Mouse (Mus musculus) intestine, postnatal 0 days (tissue): ENCODE measurements at regions not wholly inside any gene's neighbourhood (a gene's known extent, or its start where the extent isn't known, plus 50 kb on each side); places are given as distances from the start of the nearest gene placed in this dataset.

Source experiments
- ATAC-seq: fragments of 200-750 bp; cut with Nextera tagmentation; 2 replicates; pipeline ENCODE4 v1.8.0; 2017; ENCODE audit warnings: mild to moderate bottlenecking, moderate TSS enrichment, moderate library complexity
- H3K27ac ChIP-seq: fragments of 300-500 bp; sonication (generic); 2 replicates; pipeline ENCODE4 v1.5.1; 2014; ENCODE audit warnings: mild to moderate bottlenecking, low read depth, low read length, moderate library complexity
- H3K27me3 ChIP-seq: fragments of 300-500 bp; sonication (generic); replicated peaks from 2 replicates; pipeline ENCODE4 v1.6.1; 2014; ENCODE audit warnings: low read length, mixed read lengths; ENCODE audit not compliant: control insufficient read depth, insufficient read depth
- H3K36me3 ChIP-seq: fragments of 300-500 bp; sonication (generic); 2 replicates; pipeline ENCODE4 v1.6.1; 2014; ENCODE audit warnings: mild to moderate bottlenecking, moderate library complexity; ENCODE audit not compliant: control insufficient read depth, insufficient read depth
- H3K4me1 ChIP-seq: fragments of 300-500 bp; sonication (generic); replicated peaks from 2 replicates; pipeline ENCODE4 v1.6.1; 2014; ENCODE audit warnings: antibody characterized with exemption, low read length, mixed read lengths; ENCODE audit not compliant: control insufficient read depth, insufficient read depth
- H3K4me2 ChIP-seq: fragments of 300-500 bp; sonication (generic); replicated peaks from 2 replicates; pipeline ENCODE4 v1.6.1; 2014; ENCODE audit warnings: low read depth, mild to moderate bottlenecking, moderate library complexity
- H3K4me3 ChIP-seq: fragments of 300-500 bp; sonication (generic); 2 replicates; pipeline ENCODE4 v1.5.1; 2014; ENCODE audit warnings: low read depth, low read length
- H3K9ac ChIP-seq: fragments of 300-500 bp; sonication (generic); 2 replicates; pipeline ENCODE4 v1.6.1; 2014; ENCODE audit warnings: mild to moderate bottlenecking, low read depth, low read length
- H3K9me3 ChIP-seq: fragments of 300-500 bp; sonication (generic); 2 replicates; pipeline ENCODE4 v1.6.1; 2016; ENCODE audit warnings: mixed run types; ENCODE audit not compliant: control insufficient read depth
- CTCF ChIP-seq: sonication (generic); IDR thresholded peaks from 2 replicates; pipeline ENCODE4 v1.5.1; 2016; ENCODE audit warnings: low read depth, mild to moderate bottlenecking, control low read depth, antibody characterized with exemption, moderate library complexity
- WGBS: fragments of 180-500 bp; shearing (Covaris S2); extraction: QIAGEN DNeasy Blood & Tissue Kit; methylation state at CpG from one replicate; pipeline ENCODE4 v1.1.7; 2014; 5-methylcytosine and 5-hydroxymethylcytosine counted together

DNA sequence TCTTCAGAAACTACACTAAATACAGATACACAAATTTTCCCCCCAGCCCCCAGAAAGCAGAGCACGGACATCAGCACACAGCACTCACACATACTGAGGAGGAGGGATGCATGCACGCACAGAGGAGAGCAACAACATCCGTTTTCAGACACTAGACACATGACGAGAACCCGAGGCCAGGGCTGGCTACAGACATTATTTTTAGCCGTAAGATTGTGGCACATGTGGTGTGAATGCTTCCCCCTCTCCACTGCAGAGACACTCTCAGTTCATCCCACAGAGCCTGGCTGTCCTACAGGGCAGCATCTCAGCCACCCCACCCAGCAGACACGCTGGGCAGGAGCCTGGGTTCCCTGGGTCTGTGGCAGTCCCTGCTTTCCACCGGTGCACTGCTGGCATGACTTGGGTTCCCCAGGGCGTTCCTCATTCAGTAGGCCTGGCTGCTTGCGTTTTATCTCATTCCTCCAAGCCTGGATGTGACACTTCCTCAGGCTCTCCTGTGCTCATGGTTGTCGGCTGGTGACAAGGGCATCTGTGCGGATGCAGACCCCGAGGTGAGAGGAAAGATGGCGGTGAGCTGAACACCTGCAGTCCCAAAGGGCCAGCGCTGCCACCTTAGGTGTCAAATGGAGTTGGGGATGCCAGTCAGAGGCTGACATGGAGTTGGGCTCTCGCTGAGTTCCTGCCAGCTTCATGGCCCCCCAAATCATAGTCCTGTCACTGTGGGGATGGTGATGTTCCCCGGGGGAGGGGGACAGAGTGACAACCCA is 247.1 kb upstream of the Myt1l start:
- Histone ChIP-seq H3K4me1 (no peaks in the 10 kb centered on the region), H3K4me3 (no peak overlapping the region), H3K4me2 (no peak overlapping the region), H3K9ac (no peak overlapping the region), H3K27me3 (no peaks in the 10 kb centered on the region), H3K9me3 (no peaks in the 10 kb centered on the region), H3K27ac (no peak overlapping the region), H3K36me3 (no peaks in the 10 kb centered on the region)
- no peak for TF ChIP-seq CTCF
- WGBS: 72% methylated on average over 17 of the region's 17 CpGs
- no peak for ATAC-seq

DNA sequence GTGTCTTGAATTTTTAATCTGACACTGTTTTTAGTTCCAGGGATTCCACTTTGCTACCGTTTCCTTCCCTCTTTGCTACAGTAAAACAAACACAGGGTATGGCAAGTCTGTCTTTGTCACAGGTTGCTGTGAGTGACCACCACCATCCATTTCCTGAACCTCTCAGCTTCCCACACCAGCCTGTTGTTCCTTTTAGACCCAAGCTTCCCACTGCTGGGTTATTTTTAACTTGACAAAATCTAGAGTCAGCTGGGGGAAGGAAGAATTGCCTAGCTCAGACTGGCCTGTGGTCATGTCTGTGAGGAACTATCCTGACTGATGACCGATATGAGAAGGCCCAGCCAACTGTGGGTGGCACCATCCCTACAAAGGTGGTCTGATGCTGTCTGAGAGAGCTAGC is 239.4 kb upstream of the Myt1l start:
- Histone ChIP-seq H3K4me3 (no peak overlapping the region), H3K27ac (no peak overlapping the region), H3K9me3 (no peaks in the 10 kb centered on the region), H3K36me3 (no peaks in the 10 kb centered on the region), H3K27me3 (no peaks in the 10 kb centered on the region), H3K4me1 (peaks cover 6% of the 10 kb centered on the region; the same call in 1 of the 2 replicates), H3K4me2 (no peak overlapping the region), H3K9ac (no peak overlapping the region)
- no peak for ATAC-seq
- 76% methylated on average over 2 of the region's 2 CpGs for WGBS
- no peak for TF ChIP-seq CTCF

DNA sequence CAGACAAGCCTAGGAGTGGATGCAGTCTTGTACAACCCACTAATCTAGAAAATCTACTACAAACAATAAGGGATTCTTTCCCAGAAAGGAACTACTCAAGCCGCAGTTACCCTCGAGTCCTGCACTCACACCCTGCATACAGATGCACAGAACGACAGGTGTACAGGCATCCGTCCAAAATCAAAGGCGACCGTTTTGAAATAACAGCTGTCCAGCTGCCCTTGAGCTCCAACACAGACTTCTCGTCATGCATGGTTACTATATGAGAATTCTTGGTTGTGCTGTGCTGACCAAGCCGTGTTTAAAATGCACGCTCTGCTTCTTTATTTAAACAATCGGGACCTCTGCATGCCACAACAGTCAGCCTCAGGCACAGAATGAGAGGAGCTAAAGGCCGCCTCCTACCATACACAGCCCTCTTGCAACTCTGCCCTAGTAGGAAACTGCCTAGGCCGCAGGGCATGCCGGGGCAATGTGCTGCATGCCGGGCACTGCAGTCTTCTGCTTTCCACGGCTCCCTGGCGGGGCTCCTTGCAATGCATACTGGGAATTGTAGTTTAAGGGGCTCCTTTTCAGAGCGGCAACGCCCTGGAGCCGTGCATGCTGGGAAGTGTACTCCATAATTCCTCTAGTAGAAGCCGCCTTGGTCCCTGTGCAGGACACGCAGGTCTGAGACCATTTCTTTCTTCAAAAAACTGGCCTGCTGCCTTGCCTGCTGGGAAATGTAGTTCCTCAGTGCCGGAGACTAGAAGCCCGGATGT is 237.4 kb upstream of the Myt1l start:
- peak overlapping the region; percentile 40 for H3K4me3 ChIP-seq
- 4% methylated on average over 23 of the region's 23 CpGs for WGBS
- H3K4me2 ChIP-seq: peak overlapping the region; percentile 66
- no peaks in the 10 kb centered on the region for H3K27me3 ChIP-seq
- H3K27ac ChIP-seq: peak overlapping the region; percentile 52
- peak overlapping the region; percentile 37; the same call in 1 of the 2 replicates for H3K9ac ChIP-seq
- TF ChIP-seq CTCF: peak; percentile 34; the same call in 1 of the 2 replicates
- H3K9me3 ChIP-seq: no peaks in the 10 kb centered on the region
- peaks cover 6% of the 10 kb centered on the region; the same call in 1 of the 2 replicates for H3K4me1 ChIP-seq
- peak; percentile 100 for ATAC-seq
- no peaks in the 10 kb centered on the region for H3K36me3 ChIP-seq

DNA sequence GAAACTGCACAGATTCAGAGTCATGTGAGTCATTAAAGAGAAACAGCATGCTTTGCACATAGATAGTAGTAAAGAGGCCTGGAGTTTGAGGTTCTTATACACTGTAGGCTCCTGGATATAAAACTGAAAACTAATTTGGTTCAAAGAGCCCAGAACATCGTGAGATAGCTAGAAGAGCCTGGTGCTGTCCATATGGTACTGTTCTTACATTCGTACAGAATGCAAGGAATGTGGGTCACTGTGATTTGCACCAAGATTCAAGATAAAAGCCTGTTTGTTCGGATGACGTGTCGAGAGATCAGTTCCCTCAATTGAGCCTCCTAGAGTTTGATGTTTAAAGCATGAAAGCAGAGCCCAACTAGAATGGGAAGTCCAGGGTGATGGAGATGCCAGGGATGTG is 230.2 kb upstream of the Myt1l start:
- H3K9me3 ChIP-seq: no peaks in the 10 kb centered on the region
- WGBS: 67% methylated on average over 5 of the region's 5 CpGs
- H3K4me3 ChIP-seq: no peak overlapping the region
- no peak overlapping the region for H3K9ac ChIP-seq
- no peak for TF ChIP-seq CTCF
- no peaks in the 10 kb centered on the region for H3K4me1 ChIP-seq
- ATAC-seq: no peak
- no peaks in the 10 kb centered on the region for H3K27me3 ChIP-seq
- no peaks in the 10 kb centered on the region for H3K36me3 ChIP-seq
- no peak overlapping the region for H3K27ac ChIP-seq
- no peak overlapping the region for H3K4me2 ChIP-seq

DNA sequence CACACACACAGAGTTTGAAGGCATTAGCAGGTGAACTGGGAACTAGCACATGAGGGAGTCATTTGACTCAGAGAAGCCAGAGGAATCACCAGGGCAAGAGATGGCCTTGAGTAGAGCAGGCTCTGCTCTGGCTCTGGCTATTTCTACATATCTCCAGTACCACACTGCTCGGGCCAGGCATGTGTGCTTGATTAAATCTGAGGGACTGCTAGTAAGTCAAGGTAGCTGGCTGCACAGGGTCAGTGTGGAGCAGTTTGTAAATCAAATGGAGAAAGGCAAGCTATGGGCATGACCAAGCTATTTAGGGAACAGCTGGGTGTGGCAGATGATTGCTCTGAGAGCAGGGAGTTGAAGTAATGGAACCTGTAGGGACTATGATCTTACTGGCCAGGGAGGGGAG is 212.5 kb upstream of the Myt1l start:
- H3K36me3 ChIP-seq: no peaks in the 10 kb centered on the region
- ATAC-seq: no peak
- no peaks in the 10 kb centered on the region for H3K9me3 ChIP-seq
- WGBS: 48% methylated on average over 1 of the region's 1 CpGs
- no peak overlapping the region for H3K27ac ChIP-seq
- H3K4me2 ChIP-seq: no peak overlapping the region
- H3K4me1 ChIP-seq: no peaks in the 10 kb centered on the region
- H3K4me3 ChIP-seq: no peak overlapping the region
- no peak overlapping the region for H3K9ac ChIP-seq
- no peak for TF ChIP-seq CTCF
- no peaks in the 10 kb centered on the region for H3K27me3 ChIP-seq

DNA sequence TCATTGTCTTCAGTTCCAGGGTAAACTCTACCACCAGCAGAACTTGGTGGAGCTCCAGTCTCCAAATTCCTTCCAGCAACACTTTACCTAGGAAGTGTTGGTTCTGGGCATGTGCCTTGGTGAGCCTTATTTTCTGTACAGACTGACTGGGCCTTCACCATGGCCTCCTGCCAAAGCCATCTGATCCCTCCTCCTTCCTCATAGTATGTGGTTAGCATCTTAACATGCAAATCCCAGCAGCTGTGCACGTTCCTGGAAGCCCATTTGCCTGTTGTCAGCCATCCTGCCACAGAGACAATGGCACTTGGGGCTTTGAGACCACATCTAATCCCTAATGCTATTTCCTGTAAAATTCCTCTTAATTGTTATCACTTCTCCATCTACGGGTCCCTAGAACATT is 206.7 kb upstream of the Myt1l start:
- Histone ChIP-seq H3K9me3 (no peaks in the 10 kb centered on the region), H3K4me3 (no peak overlapping the region), H3K27ac (no peak overlapping the region), H3K27me3 (no peaks in the 10 kb centered on the region), H3K4me2 (no peak overlapping the region), H3K4me1 (no peaks in the 10 kb centered on the region), H3K36me3 (no peaks in the 10 kb centered on the region), H3K9ac (no peak overlapping the region)
- 69% methylated on average over 2 of the region's 2 CpGs for WGBS
- ATAC-seq: no peak
- TF ChIP-seq CTCF: no peak
